Mouse (Mus musculus): Measurements from ENCODE around the gene Cdkal1.

GRCm38 (mm10) chr13:29791439-29791838, 64.0 kb downstream of the Cdkal1 start:
- TF ChIP-seq CTCF (IDR thresholded peaks at IDR 0.05): no peak
- TF ChIP-seq EP300 (IDR thresholded peaks at IDR 0.05; ENCODE audit: insufficient read depth, low read depth, low read length): no peak
